Mouse (Mus musculus) CH12.LX (cell line): ENCODE data around the gene Micu1. TPM values are rescaled to one million over a fixed set of nuclear protein-coding genes. Genes with fewer than 3 reads are reported as not detected.

Source experiments
- DNase-seq: peaks from one replicate; pipeline ENCODE4 v3.0.0-alpha.2; 2013; ENCODE audit errors: extremely low read depth
- H3K27ac ChIP-seq: 2 replicates; pipeline ENCODE4 v1.5.1; 2012; ENCODE audit warnings: low read depth, mild to moderate bottlenecking, control low read depth, moderate library complexity; ENCODE audit not compliant: insufficient read depth
- H3K27me3 ChIP-seq: replicated peaks from 2 replicates; pipeline ENCODE3; 2012; ENCODE audit warnings: inconsistent platforms
- H3K36me3 ChIP-seq, 2 experiments: replicated peaks in 1 of 2; 2 replicates each; pipeline versions ENCODE3 to v1.6.1; 2012; ENCODE audit warnings: inconsistent platforms in 1 of 2, low read length in 1 of 2, mild to moderate bottlenecking in 1 of 2, mixed read lengths in 1 of 2, moderate library complexity in 1 of 2; ENCODE audit not compliant: control insufficient read depth in 1 of 2, insufficient read depth in 1 of 2
- H3K4me1 ChIP-seq, 2 experiments: 2 replicates each; pipeline ENCODE4 v1.6.1; 2012; ENCODE audit warnings: inconsistent platforms in 1 of 2, moderate library complexity in 1 of 2; ENCODE audit not compliant: insufficient read depth in 2 of 2, control insufficient read depth in 1 of 2
- H3K4me2 ChIP-seq: 2 replicates; pipeline ENCODE4 v1.6.1; 2012; ENCODE audit warnings: low read depth, mild to moderate bottlenecking, control low read depth; ENCODE audit not compliant: poor library complexity, insufficient read depth, severe bottlenecking
- H3K4me3 ChIP-seq, 3 experiments: fragments of 150-350 bp in 1 of 3; sonication (generic) in 1 of 3; replicated peaks in 1 of 3; 2 replicates each; pipeline versions ENCODE3 to v1.5.1; 2011 to 2012; ENCODE audit warnings: low read depth in 2 of 3, low read length in 2 of 3, mild to moderate bottlenecking in 2 of 3, moderate library complexity in 2 of 3, control low read depth in 1 of 3, improper control_type of control experiment in 1 of 3, inconsistent platforms in 1 of 3, mixed read lengths in 1 of 3; ENCODE audit not compliant: poor library complexity in 1 of 3
- H3K79me2 ChIP-seq: replicated peaks from 2 replicates; pipeline ENCODE4 v1.6.1; 2012; ENCODE audit warnings: mild to moderate bottlenecking, moderate library complexity; ENCODE audit not compliant: control insufficient read depth, poor library complexity, insufficient read depth, severe bottlenecking; ENCODE audit errors: extremely low read depth
- H3K9ac ChIP-seq: 2 replicates; pipeline ENCODE4 v1.6.1; 2012; ENCODE audit warnings: low read depth, mild to moderate bottlenecking, control low read depth, moderate library complexity; ENCODE audit not compliant: insufficient read depth
- H3K9me3 ChIP-seq: replicated peaks from 2 replicates; pipeline ENCODE3; 2012; ENCODE audit warnings: low read length, inconsistent platforms, mixed read lengths
- BHLHE40 ChIP-seq: IDR thresholded peaks from 2 replicates; pipeline ENCODE4 v1.6.1; 2011; ENCODE audit warnings: mild to moderate bottlenecking, low read depth, low read length, improper control_type of control experiment
- CHD1 ChIP-seq: IDR thresholded peaks from 2 replicates; pipeline ENCODE4 v1.6.1; 2012; ENCODE audit warnings: low read depth, low read length, improper control_type of control experiment, inconsistent platforms
- CHD2 ChIP-seq: IDR thresholded peaks from 2 replicates; pipeline ENCODE4 v1.6.1; 2011; ENCODE audit warnings: low read length, improper control_type of control experiment
- E2F4 ChIP-seq: IDR thresholded peaks from 2 replicates; pipeline ENCODE4 v1.6.1; 2011; ENCODE audit warnings: low read depth, low read length, improper control_type of control experiment; ENCODE audit not compliant: insufficient replicate concordance
- ELF1 ChIP-seq: IDR thresholded peaks from 2 replicates; pipeline ENCODE4 v1.6.1; 2014; ENCODE audit warnings: low read depth, mild to moderate bottlenecking, inconsistent platforms, low read length, improper control_type of control experiment
- EP300 ChIP-seq: IDR thresholded peaks from 2 replicates; pipeline ENCODE4 v1.6.1; 2011; ENCODE audit warnings: low read length, improper control_type of control experiment
- ETS1 ChIP-seq: conservative IDR thresholded peaks from 2 replicates; pipeline ENCODE4 v1.6.1; 2012; ENCODE audit warnings: low read depth, mild to moderate bottlenecking, inconsistent platforms, low read length, improper control_type of control experiment, moderate library complexity
- HCFC1 ChIP-seq: IDR thresholded peaks from 2 replicates; pipeline ENCODE4 v1.6.1; 2012; ENCODE audit warnings: low read depth, mild to moderate bottlenecking, inconsistent platforms, low read length, improper control_type of control experiment
- IRF4 ChIP-seq: IDR thresholded peaks from 2 replicates; pipeline ENCODE4 v1.6.1; 2014; ENCODE audit warnings: low read depth, mild to moderate bottlenecking, inconsistent platforms, low read length, improper control_type of control experiment
- JUN ChIP-seq: IDR thresholded peaks from 2 replicates; pipeline ENCODE4 v1.6.1; 2011; ENCODE audit warnings: low read depth, mild to moderate bottlenecking, low read length, improper control_type of control experiment, moderate library complexity; ENCODE audit not compliant: insufficient read depth
- MAZ ChIP-seq: IDR thresholded peaks from 2 replicates; pipeline ENCODE4 v1.6.1; 2012; ENCODE audit warnings: low read depth, mild to moderate bottlenecking, inconsistent platforms, low read length, improper control_type of control experiment, moderate library complexity
- MXI1 ChIP-seq: IDR thresholded peaks from 2 replicates; pipeline ENCODE4 v1.6.1; 2011; ENCODE audit warnings: mild to moderate bottlenecking, low read depth, low read length, improper control_type of control experiment
- NRF1 ChIP-seq: IDR thresholded peaks from 2 replicates; pipeline ENCODE4 v1.6.1; 2014; ENCODE audit warnings: low read depth, mild to moderate bottlenecking, inconsistent platforms, low read length, improper control_type of control experiment, moderate library complexity
- PAX5 ChIP-seq: IDR thresholded peaks from 2 replicates; pipeline ENCODE4 v1.6.1; 2012; ENCODE audit warnings: low read length, inconsistent platforms, mixed read lengths
- POLR2A ChIP-seq: IDR thresholded peaks from 2 replicates; pipeline ENCODE4 v1.6.1; 2011; ENCODE audit warnings: low read depth, mild to moderate bottlenecking, improper control_type of control experiment, low read length
- RAD21 ChIP-seq: IDR thresholded peaks from 2 replicates; pipeline ENCODE4 v1.6.1; 2011; ENCODE audit warnings: low read depth, mild to moderate bottlenecking, low read length, improper control_type of control experiment, moderate library complexity
- RCOR1 ChIP-seq: conservative IDR thresholded peaks from 2 replicates; pipeline ENCODE4 v1.6.1; 2012; ENCODE audit warnings: low read depth, mild to moderate bottlenecking, inconsistent platforms, low read length, improper control_type of control experiment
- SMC3 ChIP-seq: IDR thresholded peaks from 2 replicates; pipeline ENCODE4 v1.6.1; 2011; ENCODE audit warnings: low read depth, low read length, improper control_type of control experiment
- TBP ChIP-seq: conservative IDR thresholded peaks from 2 replicates; pipeline ENCODE4 v1.6.1; 2011; ENCODE audit warnings: low read depth, low read length, improper control_type of control experiment
- TCF12 ChIP-seq: IDR thresholded peaks from 2 replicates; pipeline ENCODE4 v1.6.1; 2014; ENCODE audit warnings: low read depth, mild to moderate bottlenecking, inconsistent platforms, low read length, improper control_type of control experiment
- UBTF ChIP-seq: IDR thresholded peaks from 2 replicates; pipeline ENCODE4 v1.6.1; 2012; ENCODE audit warnings: low read depth, mild to moderate bottlenecking, inconsistent platforms, low read length, improper control_type of control experiment, moderate library complexity
- ZC3H11A ChIP-seq: IDR thresholded peaks from 2 replicates; pipeline ENCODE4 v1.6.1; 2012; ENCODE audit warnings: low read depth, mild to moderate bottlenecking, inconsistent platforms, low read length, improper control_type of control experiment
- ZKSCAN1 ChIP-seq: IDR thresholded peaks from 2 replicates; pipeline ENCODE4 v1.6.1; 2012; ENCODE audit warnings: low read depth, inconsistent platforms, low read length, improper control_type of control experiment, borderline replicate concordance
- ZMIZ1 ChIP-seq: IDR thresholded peaks from 2 replicates; pipeline ENCODE4 v1.6.1; 2012; ENCODE audit warnings: low read depth, mild to moderate bottlenecking, inconsistent platforms, low read length, improper control_type of control experiment
- ZNF384 ChIP-seq: IDR thresholded peaks from 2 replicates; pipeline ENCODE4 v1.6.1; 2012; ENCODE audit warnings: low read depth, low read length, improper control_type of control experiment, inconsistent platforms
- dilution Hi-C: fragments of 300-500 bp; cut with MboI; formaldehyde crosslinking; loops from 2 replicates; pipeline ENCODE4 v1.14.3; 2020; ENCODE audit warnings: low sequenced_read_pairs; ENCODE audit not compliant: extremely low pct_unique_long_range_greater_than_20kb, extremely low pct_ligation_motif_present
- in situ Hi-C: fragments of 300-500 bp; cut with MboI; formaldehyde crosslinking; loops from 3 replicates; pipeline ENCODE4 v1.14.3; 2019; ENCODE audit warnings: low sequenced_read_pairs, low pct_ligation_motif_present, low pct_unique_long_range_greater_than_20kb, mixed read lengths
- polyA plus RNA-seq: library from polyadenylated mRNA; unstranded; fragments of >175 nt; gene quantifications from 2 replicates; pipeline ENCODE4 v1.2.1, GENCODE M21; 2012; ENCODE audit warnings: low read depth; ENCODE audit not compliant: insufficient read length
- total RNA-seq, 2 experiments: library from RNA; depleted of rRNA; stranded (reverse); fragments of 300-350 nt in 1 of 2; fragments of >200 nt in 1 of 2; gene quantifications; 2 replicates each; pipeline ENCODE4 v1.2.3; 2012 to 2014

The Micu1 gene
- total and polyA plus RNA-seq, 3 experiments: 23.1 to 37.1 (median 29.3) TPM

- peak; percentile 17; the same call in 1 of the 2 replicates for TF ChIP-seq MXI1
- TF ChIP-seq TBP: no peak
- peak; percentile 92 for TF ChIP-seq SMC3
- TF ChIP-seq RCOR1: no peak
- TF ChIP-seq NRF1: peak; percentile 52
- 0 out of 2 replicates have a peak, but pooled peaks have one; percentile 4 for TF ChIP-seq TCF12
- TF ChIP-seq CHD2: no peak
- TF ChIP-seq ZNF384: peak; percentile 87
- no peak for TF ChIP-seq MAZ
- no peak for TF ChIP-seq HCFC1
- TF ChIP-seq PAX5: no peak
- peak; percentile 24; the same call in 1 of the 2 replicates for TF ChIP-seq ELF1
Measured at GRCm38 (mm10) chr10:59864884-59865726, 162.8 kb downstream of the Micu1 start (continued).

GRCm38 (mm10) chr10:59868266-59868665, 166.0 kb downstream of the Micu1 start:
- in situ Hi-C loops: loop anchor here (10.0 to 25.0 kb wide), 2 partner anchors 563 to 731 kb away; no protein-coding TSS in a partner anchor
- H3K4me1 ChIP-seq: peaks cover 4 to 23% of the 10 kb centered on the region in 2 experiments; a peak in 2 of 4 replicates

GRCm38 (mm10) chr10:59870038-59870437, 167.8 kb downstream of the Micu1 start:
- no peak for DNase-seq
- H3K79me2 ChIP-seq: no peaks in the 10 kb centered on the region
- dilution Hi-C loops: no loop called here
- H3K27ac ChIP-seq: no peak overlapping the region
- no peak for TF ChIP-seq RAD21
- no peak for TF ChIP-seq SMC3
- no peak for TF ChIP-seq TCF12
- TF ChIP-seq EP300: no peak
- no peak for TF ChIP-seq ZKSCAN1
- TF ChIP-seq PAX5: no peak
- TF ChIP-seq IRF4: no peak
- no peak for TF ChIP-seq POLR2A
- no peak for TF ChIP-seq ZMIZ1
- TF ChIP-seq MAZ: no peak
- no peak for TF ChIP-seq UBTF
- TF ChIP-seq CHD1: no peak
- no peak overlapping the region for H3K9ac ChIP-seq
- no peaks in the 10 kb centered on the region for H3K9me3 ChIP-seq
- H3K4me2 ChIP-seq: no peak overlapping the region
- in situ Hi-C loops: loop anchor here (25.0 kb wide), 1 partner anchor 733 kb away; no protein-coding TSS in a partner anchor
- peaks cover 0 to 3% of the 10 kb centered on the region in 2 experiments for H3K36me3 ChIP-seq
- H3K4me1 ChIP-seq: peaks cover 4 to 6% of the 10 kb centered on the region in 2 experiments; a peak in 2 of 4 replicates
- no peak overlapping the region for H3K4me3 ChIP-seq
- no peaks in the 10 kb centered on the region for H3K27me3 ChIP-seq

More at GRCm38 (mm10) chr10:59868266-59868665, 166.0 kb downstream of the Micu1 start:
- no peak for DNase-seq
- H3K36me3 ChIP-seq: peaks cover 0 to 5% of the 10 kb centered on the region in 2 experiments
- dilution Hi-C loops: no loop called here
- H3K79me2 ChIP-seq: no peaks in the 10 kb centered on the region
- no peak overlapping the region for H3K4me3 ChIP-seq
- H3K9ac ChIP-seq: no peak overlapping the region
- H3K4me2 ChIP-seq: no peak overlapping the region
- no peak overlapping the region for H3K27ac ChIP-seq
- no peaks in the 10 kb centered on the region for H3K27me3 ChIP-seq
- H3K9me3 ChIP-seq: no peaks in the 10 kb centered on the region
- no peak for TF ChIP-seq RAD21
- no peak for TF ChIP-seq POLR2A
- TF ChIP-seq TBP: no peak
- no peak for TF ChIP-seq RCOR1
- TF ChIP-seq BHLHE40: no peak
- TF ChIP-seq ZC3H11A: no peak
- no peak for TF ChIP-seq JUN
- no peak for TF ChIP-seq ETS1
- TF ChIP-seq E2F4: no peak
